Mouse (Mus musculus): ENCODE data around the gene Pecr. TPM values are rescaled to one million over a fixed set of nuclear protein-coding genes. Genes with fewer than 3 reads are reported as not detected.
"Not testable (repeated sequence)": the region's sequence is repeated elsewhere in the genome, so short reads cannot be mapped to it uniquely, and the experiment has no call there.

The Pecr gene
- polyA plus RNA-seq, 1 experiment: 5.6 TPM

- peak overlapping the region; percentile 94; the same call in 1 of the 2 replicates for H3K27ac ChIP-seq (ENCODE audit: insufficient read depth, low read depth, low read length)
- H3K4me3 ChIP-seq (ENCODE audit: insufficient read depth, low read length): peak overlapping the region; percentile 64
- TF ChIP-seq POLR2A (IDR thresholded peaks at IDR 0.05; ENCODE audit: borderline replicate concordance, low read depth, low read length) (no peak; the same call in 1 of the 2 replicates), CTCF (IDR thresholded peaks at IDR 0.05; ENCODE audit: low read depth, low read length) (no peak)
- peaks cover 18% of the 10 kb centered on the region; the same call in 1 of the 2 replicates for H3K4me1 ChIP-seq (ENCODE audit: control insufficient read depth, insufficient read depth, low read length)
These were observed 28.9 kb downstream of the Pecr start for GRCm38 (mm10) chr1:72255062-72255853.

- Histone ChIP-seq H3K27ac (ENCODE audit: insufficient read depth, low read depth, low read length) (peak overlapping the region; percentile 94), H3K4me1 (ENCODE audit: control insufficient read depth, insufficient read depth, low read length) (peaks cover 18% of the 10 kb centered on the region; the same call in 1 of the 2 replicates), H3K4me3 (ENCODE audit: insufficient read depth, low read length) (peak overlapping the region; percentile 64)
- TF ChIP-seq POLR2A (IDR thresholded peaks at IDR 0.05; ENCODE audit: borderline replicate concordance, low read depth, low read length) (no peak), CTCF (IDR thresholded peaks at IDR 0.05; ENCODE audit: low read depth, low read length) (no peak)
These were observed 29.5 kb downstream of the Pecr start for GRCm38 (mm10) chr1:72254545-72255061.

- peaks cover 17% of the 10 kb centered on the region; the same call in 1 of the 2 replicates for H3K4me1 ChIP-seq (ENCODE audit: control insufficient read depth, insufficient read depth, low read length)
- TF ChIP-seq CTCF (IDR thresholded peaks at IDR 0.05; ENCODE audit: low read depth, low read length) (no peak), POLR2A (IDR thresholded peaks at IDR 0.05; ENCODE audit: borderline replicate concordance, low read depth, low read length) (no peak)
- peak overlapping the region; percentile 64 for H3K4me3 ChIP-seq (ENCODE audit: insufficient read depth, low read length)
- peak overlapping the region; percentile 32; the same call in 1 of the 2 replicates for H3K27ac ChIP-seq (ENCODE audit: insufficient read depth, low read depth, low read length)
These were observed 30.1 kb downstream of the Pecr start for GRCm38 (mm10) chr1:72253881-72254491.

GRCm38 (mm10) chr1:72251806-72252205 lies 32.3 kb downstream of the Pecr start:
- Histone ChIP-seq H3K4me1 (ENCODE audit: control insufficient read depth, insufficient read depth, low read length) (peaks cover 17% of the 10 kb centered on the region; the same call in 1 of the 2 replicates), H3K27ac (ENCODE audit: insufficient read depth, low read depth, low read length) (no peak overlapping the region), H3K4me3 (ENCODE audit: insufficient read depth, low read length) (no peak overlapping the region)
- TF ChIP-seq POLR2A (IDR thresholded peaks at IDR 0.05; ENCODE audit: borderline replicate concordance, low read depth, low read length) (no peak), CTCF (IDR thresholded peaks at IDR 0.05; ENCODE audit: low read depth, low read length) (no peak)

- not testable (repeated sequence) for H3K4me3 ChIP-seq (ENCODE audit: insufficient read depth, low read length); H3K27ac ChIP-seq (ENCODE audit: insufficient read depth, low read depth, low read length); H3K4me1 ChIP-seq (ENCODE audit: control insufficient read depth, insufficient read depth, low read length)
These were observed 35.8 kb downstream of the Pecr start for GRCm38 (mm10) chr1:72248226-72248737.

GRCm38 (mm10) chr1:72244317-72245036 lies 39.6 kb downstream of the Pecr start:
- TF ChIP-seq POLR2A (IDR thresholded peaks at IDR 0.05; ENCODE audit: borderline replicate concordance, low read depth, low read length) (peak; percentile 96; the same call in 1 of the 2 replicates), CTCF (IDR thresholded peaks at IDR 0.05; ENCODE audit: low read depth, low read length) (no peak)
- H3K4me1 ChIP-seq (ENCODE audit: control insufficient read depth, insufficient read depth, low read length): 0 out of 2 replicates have a peak, but pooled peaks cover 6% of the 10 kb centered on the region
- no peak overlapping the region for H3K4me3 ChIP-seq (ENCODE audit: insufficient read depth, low read length)
- peak overlapping the region; percentile 6; the same call in 1 of the 2 replicates for H3K27ac ChIP-seq (ENCODE audit: insufficient read depth, low read depth, low read length)

- H3K4me1 ChIP-seq (ENCODE audit: control insufficient read depth, insufficient read depth, low read length): 0 out of 2 replicates have a peak, but pooled peaks cover 6% of the 10 kb centered on the region
- peak overlapping the region; percentile 60 for H3K4me3 ChIP-seq (ENCODE audit: insufficient read depth, low read length)
- peak overlapping the region; percentile 92 for H3K27ac ChIP-seq (ENCODE audit: insufficient read depth, low read depth, low read length)
- peak; percentile 95 for TF ChIP-seq POLR2A (IDR thresholded peaks at IDR 0.05; ENCODE audit: borderline replicate concordance, low read depth, low read length)
- no peak for TF ChIP-seq CTCF (IDR thresholded peaks at IDR 0.05; ENCODE audit: low read depth, low read length)
These were observed 40.3 kb downstream of the Pecr start for GRCm38 (mm10) chr1:72243656-72244316.

- TF ChIP-seq CTCF (IDR thresholded peaks at IDR 0.05; ENCODE audit: low read depth, low read length) (no peak), POLR2A (IDR thresholded peaks at IDR 0.05; ENCODE audit: borderline replicate concordance, low read depth, low read length) (no peak)
- no peak overlapping the region for H3K27ac ChIP-seq (ENCODE audit: insufficient read depth, low read depth, low read length)
- H3K4me3 ChIP-seq (ENCODE audit: insufficient read depth, low read length): no peak overlapping the region
- peaks cover 13% of the 10 kb centered on the region for H3K4me1 ChIP-seq (ENCODE audit: control insufficient read depth, insufficient read depth, low read length)
These were observed 41.5 kb downstream of the Pecr start for GRCm38 (mm10) chr1:72242581-72243143.

GRCm38 (mm10) chr1:72239113-72239512 lies 45.0 kb downstream of the Pecr start:
- not testable (repeated sequence) for H3K27ac ChIP-seq (ENCODE audit: insufficient read depth, low read depth, low read length); H3K4me3 ChIP-seq (ENCODE audit: insufficient read depth, low read length)
- peaks cover 14% of the 10 kb centered on the region for H3K4me1 ChIP-seq (ENCODE audit: control insufficient read depth, insufficient read depth, low read length)

All from bone marrow macrophage, adult 2 months (primary cell).